Mouse (Mus musculus): ENCODE results near the gene Kif19a. TPM values are rescaled to one million over a fixed set of nuclear protein-coding genes. Genes with fewer than 3 reads are reported as not detected.

The Kif19a gene
- polyA plus RNA-seq, 1 experiment = 0.71 TPM

GRCm38 (mm10) chr11:114792931-114793494 is 27.8 kb downstream of the Kif19a start:
- no peak for DNase-seq
- Histone ChIP-seq H3K27me3 (ENCODE audit: control insufficient read depth, insufficient read depth, low read length) (peaks cover 7% of the 10 kb centered on the region; the same call in 1 of the 2 replicates), H3K4me1 (replicated peaks; ENCODE audit: control insufficient read depth, insufficient read depth, low read length) (peaks cover 18% of the 10 kb centered on the region), H3K36me3 (ENCODE audit: control insufficient read depth, insufficient read depth, low read length) (no peaks in the 10 kb centered on the region), H3K4me3 (ENCODE audit: control insufficient read depth, insufficient read depth, low read length) (no peak overlapping the region), H3K27ac (ENCODE audit: control insufficient read depth, insufficient read depth, low read length) (no peak overlapping the region)
- WGBS = 35% methylated on average over 5 of the region's 5 CpGs
- TF ChIP-seq CTCF (IDR thresholded peaks at IDR 0.05; ENCODE audit: borderline replicate concordance, control insufficient read depth, extremely low read depth, insufficient read depth, low read length, poor library complexity) (no peak), POLR2A (IDR thresholded peaks at IDR 0.05; ENCODE audit: control insufficient read depth, extremely low read depth, insufficient read depth, low read length, poor library complexity) (no peak)

GRCm38 (mm10) chr11:114793868-114794545 is 28.8 kb downstream of the Kif19a start:
- DNase-seq = no peak
- H3K4me3 ChIP-seq (ENCODE audit: control insufficient read depth, insufficient read depth, low read length) = no peak overlapping the region
- no peaks in the 10 kb centered on the region for H3K36me3 ChIP-seq (ENCODE audit: control insufficient read depth, insufficient read depth, low read length)
- WGBS = 70% methylated on average over 19 of the region's 19 CpGs
- peaks cover 18% of the 10 kb centered on the region for H3K4me1 ChIP-seq (replicated peaks; ENCODE audit: control insufficient read depth, insufficient read depth, low read length)
- TF ChIP-seq CTCF (IDR thresholded peaks at IDR 0.05; ENCODE audit: borderline replicate concordance, control insufficient read depth, extremely low read depth, insufficient read depth, low read length, poor library complexity) (no peak), POLR2A (IDR thresholded peaks at IDR 0.05; ENCODE audit: control insufficient read depth, extremely low read depth, insufficient read depth, low read length, poor library complexity) (no peak)
- no peak overlapping the region for H3K27ac ChIP-seq (ENCODE audit: control insufficient read depth, insufficient read depth, low read length)
- peaks cover 7% of the 10 kb centered on the region; the same call in 1 of the 2 replicates for H3K27me3 ChIP-seq (ENCODE audit: control insufficient read depth, insufficient read depth, low read length)

DNA sequence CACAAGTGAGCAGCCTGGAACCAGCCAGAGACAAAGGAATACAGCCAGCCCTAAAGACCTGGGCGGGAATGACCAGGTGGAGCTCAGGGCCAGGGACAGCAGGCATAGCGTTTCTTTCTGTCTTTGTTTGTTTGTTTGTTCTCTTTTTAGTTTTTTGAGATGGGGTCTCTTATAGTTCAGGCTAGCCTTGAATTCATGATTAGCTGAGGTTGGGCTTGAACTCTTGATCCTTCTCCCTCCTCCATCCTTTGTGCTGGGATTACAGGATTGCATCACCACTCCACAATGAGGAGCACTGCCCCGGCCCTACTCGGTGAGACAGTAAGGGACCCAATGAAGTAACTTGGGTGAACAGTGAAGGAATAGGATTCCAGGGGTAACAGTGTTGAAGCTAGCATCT is 29.5 kb downstream of the Kif19a start:
- Histone ChIP-seq H3K4me3 (ENCODE audit: control insufficient read depth, insufficient read depth, low read length) (no peak overlapping the region), H3K27me3 (ENCODE audit: control insufficient read depth, insufficient read depth, low read length) (peaks cover 7% of the 10 kb centered on the region; the same call in 1 of the 2 replicates), H3K27ac (ENCODE audit: control insufficient read depth, insufficient read depth, low read length) (no peak overlapping the region), H3K4me1 (replicated peaks; ENCODE audit: control insufficient read depth, insufficient read depth, low read length) (peaks cover 14% of the 10 kb centered on the region), H3K36me3 (ENCODE audit: control insufficient read depth, insufficient read depth, low read length) (no peaks in the 10 kb centered on the region)
- WGBS = 86% methylated on average over 4 of the region's 4 CpGs
- DNase-seq = no peak
- TF ChIP-seq POLR2A (IDR thresholded peaks at IDR 0.05; ENCODE audit: control insufficient read depth, extremely low read depth, insufficient read depth, low read length, poor library complexity) (no peak), CTCF (IDR thresholded peaks at IDR 0.05; ENCODE audit: borderline replicate concordance, control insufficient read depth, extremely low read depth, insufficient read depth, low read length, poor library complexity) (no peak)

DNA sequence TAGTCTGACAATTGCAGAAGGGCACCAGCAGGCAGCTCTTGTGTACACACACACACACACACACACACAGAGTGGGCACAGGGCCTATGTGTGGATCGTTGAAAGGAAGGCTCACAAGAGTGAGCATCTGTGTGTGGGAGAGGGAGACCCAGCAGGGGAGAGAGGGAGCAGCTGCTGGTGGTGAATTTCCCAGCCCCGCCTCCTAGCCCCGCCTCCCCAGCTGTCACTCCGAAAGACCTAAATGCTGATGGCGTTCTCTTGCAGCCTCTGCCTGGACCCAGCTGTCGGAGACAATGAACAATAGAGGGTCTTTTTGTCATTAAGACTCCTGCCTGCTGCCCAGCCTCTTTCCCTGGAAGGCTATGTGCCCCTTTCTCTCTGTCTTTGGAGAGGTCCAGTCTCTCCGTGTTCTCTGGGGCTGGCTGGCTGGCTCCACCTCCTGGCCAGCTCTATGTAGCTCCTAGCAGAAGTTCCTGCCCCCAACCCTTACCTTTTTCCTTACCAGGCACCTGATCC is 30.1 kb downstream of the Kif19a start:
- peaks cover 14% of the 10 kb centered on the region for H3K4me1 ChIP-seq (replicated peaks; ENCODE audit: control insufficient read depth, insufficient read depth, low read length)
- no peak for TF ChIP-seq POLR2A (IDR thresholded peaks at IDR 0.05; ENCODE audit: control insufficient read depth, extremely low read depth, insufficient read depth, low read length, poor library complexity)
- no peak for TF ChIP-seq CTCF (IDR thresholded peaks at IDR 0.05; ENCODE audit: borderline replicate concordance, control insufficient read depth, extremely low read depth, insufficient read depth, low read length, poor library complexity)
- peak overlapping the region; percentile 34 for H3K4me3 ChIP-seq (ENCODE audit: control insufficient read depth, insufficient read depth, low read length)
- peaks cover 7% of the 10 kb centered on the region; the same call in 1 of the 2 replicates for H3K27me3 ChIP-seq (ENCODE audit: control insufficient read depth, insufficient read depth, low read length)
- no peak overlapping the region for H3K27ac ChIP-seq (ENCODE audit: control insufficient read depth, insufficient read depth, low read length)
- peak; percentile 29 for DNase-seq
- 2% methylated on average over 7 of the region's 7 CpGs for WGBS
- H3K36me3 ChIP-seq (ENCODE audit: control insufficient read depth, insufficient read depth, low read length) = no peaks in the 10 kb centered on the region

- H3K27me3 ChIP-seq (ENCODE audit: control insufficient read depth, insufficient read depth, low read length) = peaks cover 7% of the 10 kb centered on the region; the same call in 1 of the 2 replicates
- H3K4me3 ChIP-seq (ENCODE audit: control insufficient read depth, insufficient read depth, low read length) = peak within 1 kb of the TSS; percentile 34
- no peak within 1 kb of the TSS for H3K27ac ChIP-seq (ENCODE audit: control insufficient read depth, insufficient read depth, low read length)
- TF ChIP-seq CTCF (IDR thresholded peaks at IDR 0.05; ENCODE audit: borderline replicate concordance, control insufficient read depth, extremely low read depth, insufficient read depth, low read length, poor library complexity) (no peak), POLR2A (IDR thresholded peaks at IDR 0.05; ENCODE audit: control insufficient read depth, extremely low read depth, insufficient read depth, low read length, poor library complexity) (no peak)
- no peaks in the 10 kb centered on the region for H3K36me3 ChIP-seq (ENCODE audit: control insufficient read depth, insufficient read depth, low read length)
- peaks cover 14% of the 10 kb centered on the region for H3K4me1 ChIP-seq (replicated peaks; ENCODE audit: control insufficient read depth, insufficient read depth, low read length)
- 42% methylated on average over 4 of the region's 4 CpGs for whole genome bisulfite sequencing
- DNase-seq = no peak
Measured at GRCm38 (mm10) chr11:114795848-114796322, 30.7 kb downstream of the Kif19a start, which contains the start of gene Btbd17. Btbd17 (minus strand) TSS chr11:114795945.

- DNase-seq = no peak
- peaks cover 5% of the 10 kb centered on the region for H3K4me1 ChIP-seq (replicated peaks; ENCODE audit: control insufficient read depth, insufficient read depth, low read length)
- no peak overlapping the region for H3K4me3 ChIP-seq (ENCODE audit: control insufficient read depth, insufficient read depth, low read length)
- TF ChIP-seq POLR2A (IDR thresholded peaks at IDR 0.05; ENCODE audit: control insufficient read depth, extremely low read depth, insufficient read depth, low read length, poor library complexity) (no peak), CTCF (IDR thresholded peaks at IDR 0.05; ENCODE audit: borderline replicate concordance, control insufficient read depth, extremely low read depth, insufficient read depth, low read length, poor library complexity) (no peak)
- no peaks in the 10 kb centered on the region for H3K36me3 ChIP-seq (ENCODE audit: control insufficient read depth, insufficient read depth, low read length)
- WGBS = 94% methylated on average over 7 of the region's 7 CpGs
- no peak overlapping the region for H3K27ac ChIP-seq (ENCODE audit: control insufficient read depth, insufficient read depth, low read length)
- H3K27me3 ChIP-seq (ENCODE audit: control insufficient read depth, insufficient read depth, low read length) = peaks cover 1% of the 10 kb centered on the region; the same call in 1 of the 2 replicates
Measured at GRCm38 (mm10) chr11:114797176-114797575, 32.0 kb downstream of the Kif19a start.

Measured in thymus, adult 2 months (tissue).